8 mouse cellular contexts compared by ENCODE assay signal in the genomic region with DNA sequence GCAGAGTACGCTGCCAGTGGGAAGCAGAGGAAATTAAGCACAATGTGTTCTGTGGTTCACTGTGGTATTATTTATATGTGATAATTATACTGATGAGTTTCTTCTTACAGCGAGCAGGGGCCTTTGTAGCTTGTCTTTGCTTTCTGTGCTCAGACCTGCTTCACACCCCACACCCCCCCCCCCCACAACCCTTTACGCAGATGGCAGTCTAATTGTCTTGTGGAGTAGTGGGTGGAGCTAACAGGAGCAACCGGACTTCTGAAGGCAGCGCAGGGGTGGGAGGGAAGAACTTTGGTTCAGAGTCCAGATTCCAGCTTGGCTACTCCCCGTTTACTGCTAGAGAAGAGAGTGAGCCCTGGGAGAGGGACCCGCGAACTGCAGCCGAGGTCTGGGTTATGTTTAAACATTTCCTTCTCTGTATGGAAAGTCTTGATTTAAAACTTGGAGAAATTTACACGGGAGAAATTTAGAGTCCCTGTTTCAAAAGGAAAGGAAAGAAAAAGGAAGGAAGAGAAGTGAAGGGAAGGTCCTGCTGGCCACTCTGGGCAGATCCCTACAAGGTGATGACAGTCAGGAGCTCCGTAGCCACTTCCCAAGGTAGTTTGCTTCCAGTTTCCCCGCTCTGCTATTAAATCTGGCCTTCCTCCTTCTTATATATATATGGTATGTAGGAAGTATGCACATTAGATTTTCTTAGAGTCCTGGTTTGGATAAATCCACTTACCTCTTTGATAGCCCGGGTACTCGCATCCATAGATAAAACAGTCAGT. TPM values are rescaled to one million over a fixed set of nuclear protein-coding genes. Genes with fewer than 3 reads are reported as not detected.
DNase-seq lines count a peak whose midpoint lies in the region; ATAC-seq and TF ChIP-seq lines count a peak whose summit lies in the region.

No protein-coding gene starts in this region.

- H3K27ac ChIP-seq in intestine, embryonic 15.5 days: peak overlapping the region; percentile 59
- H3K27ac ChIP-seq in liver, embryonic 12.5 days: no peak overlapping the region
- no peak overlapping the region for H3K27ac ChIP-seq in left cerebral cortex, adult 2 months

- H3K36me3 ChIP-seq in intestine, embryonic 15.5 days: no peaks in the 10 kb centered on the region
- no peaks in the 10 kb centered on the region for H3K36me3 ChIP-seq in liver, embryonic 12.5 days

- H3K4me1 ChIP-seq in intestine, embryonic 15.5 days (replicated peaks): peaks cover 14% of the 10 kb centered on the region; the same call in 1 of the 2 replicates
- H3K4me1 ChIP-seq in liver, embryonic 12.5 days: no peaks in the 10 kb centered on the region

- H3K4me2 ChIP-seq in intestine, embryonic 15.5 days (replicated peaks): peak overlapping the region; percentile 48
- peak overlapping the region; percentile 29 for H3K4me2 ChIP-seq in liver, embryonic 12.5 days

- H3K27me3 ChIP-seq in intestine, embryonic 15.5 days (replicated peaks): no peaks in the 10 kb centered on the region
- H3K27me3 ChIP-seq in liver, embryonic 12.5 days (replicated peaks): no peaks in the 10 kb centered on the region

- intact Hi-C loops in left cerebral cortex, adult 2 months (cut with DNase I): no loop called here

- no peak for TF ChIP-seq CTCF in left cerebral cortex, adult 2 months (IDR thresholded peaks at IDR 0.05)

- H3K9ac ChIP-seq in intestine, embryonic 15.5 days: no peak overlapping the region
- no peak overlapping the region for H3K9ac ChIP-seq in liver, embryonic 12.5 days

- 17% methylated on average over 14 of the region's 14 CpGs for WGBS in intestine, embryonic 15.5 days
- WGBS in liver, embryonic 12.5 days (ENCODE audit: insufficient replicate concordance): 46% methylated on average over 14 of the region's 14 CpGs

- peak overlapping the region; percentile 11; the same call in 1 of the 2 replicates for H3K4me3 ChIP-seq in intestine, embryonic 15.5 days (replicated peaks)
- no peak overlapping the region for H3K4me3 ChIP-seq in liver, embryonic 12.5 days
- no peak overlapping the region for H3K4me3 ChIP-seq in left cerebral cortex, adult 2 months

- ATAC-seq in intestine, embryonic 15.5 days: peak; percentile 97
- no peak for ATAC-seq in liver, embryonic 12.5 days
- ATAC-seq in CD4-positive, CD25-positive, alpha-beta regulatory T cell, adult 4 months: no peak

- peak; percentile 16 for DNase-seq in ovary, adult 18-20 months (ENCODE audit: low spot score)
- no peak for DNase-seq in ovary, postnatal 10 days (ENCODE audit: low spot score)
- peak; percentile 82 for DNase-seq in yolk sac, embryonic 10.5 days (ENCODE audit: low spot score)
- no peak for DNase-seq in left cerebral cortex, adult 2 months (ENCODE audit: extremely low spot score in 1 of 2, low spot score in 2 of 2)
- DNase-seq in spleen, postnatal 14 days (ENCODE audit: low spot score in 2 of 2): no peak

- no peaks in the 10 kb centered on the region for H3K9me3 ChIP-seq in intestine, embryonic 15.5 days
- H3K9me3 ChIP-seq in liver, embryonic 12.5 days (replicated peaks): no peaks in the 10 kb centered on the region

RNA-seq across cellular contexts. Expression of a gene that starts 30.4 kb away (rescaled TPM):
- polyA plus RNA-seq in intestine, embryonic 15.5 days (2015; fragmentation: Nextera tagmentation; extraction: Ambion mirVana): 17.0 and 17.7 TPM in 2 replicates
- polyA plus RNA-seq in liver, embryonic 12.5 days (2016; fragmentation: Nextera tagmentation; extraction: Ambion mirVana): 9.0 and 9.4 TPM in 2 replicates
- total RNA-seq in left cerebral cortex, adult 2 months (2021): 10 to 100 TPM in 1 of 2 experiments, 1 to 10 TPM in 1; 9.8 to 10.8 TPM
- under 1 TPM in 1 of 2 experiments, not detected in 1; 0.17 TPM for polyA plus RNA-seq in CD4-positive, CD25-positive, alpha-beta regulatory T cell, adult 4 months (2017; shearing (Covaris generic))

Comparison
In these comparisons a context has a peak if more than half of its experiments do, and no peak if none do; other contexts are left out.
1. DNase-seq: peak in ovary, adult 18-20 months (single experiment) and yolk sac, embryonic 10.5 days (single experiment); none in ovary, postnatal 10 days (single experiment), left cerebral cortex, adult 2 months (0 of 2) and spleen, postnatal 14 days (0 of 2).